Mouse (Mus musculus) liver, embryonic 14.5 days (tissue): ENCODE measurements around the gene Slc6a12.

ENCODE experiments used
- CTCF ChIP-seq: IDR thresholded peaks from 2 replicates; pipeline ENCODE4 v1.5.1; 2016; ENCODE audit warnings: antibody characterized with exemption, low read depth, control low read depth
- EP300 ChIP-seq: IDR thresholded peaks from 2 replicates; pipeline ENCODE4 v1.6.1; 2016; ENCODE audit warnings: antibody characterized with exemption, low read depth

- TF ChIP-seq CTCF (no peak), EP300 (no peak)
These were observed 1.5 kb downstream of the Slc6a12 start for GRCm38 (mm10) chr6:121344329-121344728.
